Mouse (Mus musculus) forebrain, embryonic 11.5 days (tissue): Measurements from ENCODE around the gene Gnb3. TPM values are rescaled to one million over a fixed set of nuclear protein-coding genes. Genes with fewer than 3 reads are reported as not detected.
A peak's percentile ranks its signal among the peaks of the same experiment; 100 is the strongest.

Experiments used
- ATAC-seq: fragments of 200-750 bp; cut with Nextera tagmentation; replicated peaks from 2 replicates; pipeline ENCODE4 v1.8.0; 2017; ENCODE audit warnings: moderate TSS enrichment; ENCODE audit not compliant: low FRiP score
- DNase-seq: peaks from one replicate; pipeline ENCODE4 v3.0.0-alpha.2; 2017; ENCODE audit warnings: low spot score
- H3K27ac ChIP-seq: fragments of 300-500 bp; sonication (generic); 2 replicates; pipeline ENCODE4 v1.5.1; 2014; ENCODE audit warnings: low read depth, low read length
- H3K27me3 ChIP-seq: fragments of 300-500 bp; sonication (generic); 2 replicates; pipeline ENCODE4 v1.6.1; 2014; ENCODE audit warnings: mild to moderate bottlenecking, low read length, mixed read lengths; ENCODE audit not compliant: control insufficient read depth, insufficient read depth
- H3K36me3 ChIP-seq: fragments of 300-500 bp; sonication (generic); 2 replicates; pipeline ENCODE4 v1.6.1; 2014; ENCODE audit warnings: mild to moderate bottlenecking, low read length, moderate library complexity, mixed read lengths; ENCODE audit not compliant: control insufficient read depth, insufficient read depth
- H3K4me1 ChIP-seq: fragments of 300-500 bp; sonication (generic); replicated peaks from 2 replicates; pipeline ENCODE4 v1.6.1; 2014; ENCODE audit warnings: low read length, mixed read lengths; ENCODE audit not compliant: control insufficient read depth, insufficient read depth
- H3K4me2 ChIP-seq: fragments of 300-500 bp; sonication (generic); 2 replicates; pipeline ENCODE4 v1.6.1; 2014; ENCODE audit warnings: low read depth, mild to moderate bottlenecking, low read length, moderate library complexity, mixed read lengths; ENCODE audit not compliant: severe bottlenecking
- H3K4me3 ChIP-seq: fragments of 300-500 bp; sonication (generic); 2 replicates; pipeline ENCODE4 v1.5.1; 2014; ENCODE audit warnings: low read depth, low read length
- H3K9ac ChIP-seq: fragments of 300-500 bp; sonication (generic); 2 replicates; pipeline ENCODE4 v1.6.1; 2014; ENCODE audit warnings: low read length
- H3K9me3 ChIP-seq: fragments of 300-500 bp; sonication (generic); 2 replicates; pipeline ENCODE4 v1.6.1; 2016; ENCODE audit warnings: low read length, mixed read lengths; ENCODE audit not compliant: control insufficient read depth
- WGBS: fragments of 180-500 bp; shearing (Covaris S2); extraction: QIAGEN DNeasy Blood & Tissue Kit; methylation state at CpG from one replicate; pipeline ENCODE4 v1.1.7; 2014; 5-methylcytosine and 5-hydroxymethylcytosine counted together
- polyA plus RNA-seq: library from polyadenylated mRNA; unstranded; fragments of >200 nt; fragmentation: Nextera tagmentation; extraction: Ambion mirVana; gene quantifications from 2 replicates; pipeline ENCODE4 v1.2.1, GENCODE M21; 2014

Gnb3 gene
- polyA plus RNA-seq, 1 experiment from 2014 or later: 1.1 TPM

- H3K27me3 ChIP-seq: no peaks in the 10 kb centered on the region
- DNase-seq: no peak
- H3K4me3 ChIP-seq: no peak overlapping the region
- no peaks in the 10 kb centered on the region for H3K9me3 ChIP-seq
- no peak overlapping the region for H3K27ac ChIP-seq
- no peak for ATAC-seq
- H3K4me1 ChIP-seq: no peaks in the 10 kb centered on the region
- no peak overlapping the region for H3K4me2 ChIP-seq
- 60% methylated on average over 3 of the region's 3 CpGs for WGBS
- no peak overlapping the region for H3K9ac ChIP-seq
- H3K36me3 ChIP-seq: no peaks in the 10 kb centered on the region
These were observed 34.3 kb upstream of the Gnb3 start for GRCm38 (mm10) chr6:124874348-124874747.

- H3K27ac ChIP-seq: no peak overlapping the region
- ATAC-seq (no peak), DNase-seq (no peak)
- no peak overlapping the region for H3K9ac ChIP-seq
- peaks cover 15% of the 10 kb centered on the region for H3K4me1 ChIP-seq
- no peak overlapping the region for H3K4me3 ChIP-seq
- 59% methylated on average over 6 of the region's 7 CpGs for WGBS
- no peaks in the 10 kb centered on the region for H3K36me3 ChIP-seq
- H3K27me3 ChIP-seq: no peaks in the 10 kb centered on the region; the same call in 1 of the 2 replicates
- no peaks in the 10 kb centered on the region for H3K9me3 ChIP-seq
- no peak overlapping the region for H3K4me2 ChIP-seq
These were observed 26.5 kb upstream of the Gnb3 start for GRCm38 (mm10) chr6:124866560-124866959.

GRCm38 (mm10) chr6:124865766-124866362, 25.8 kb upstream of the Gnb3 start:
- 66% methylated on average over 18 of the region's 18 CpGs for WGBS
- no peak for DNase-seq
- no peak for ATAC-seq
- Histone ChIP-seq H3K9me3 (no peaks in the 10 kb centered on the region), H3K4me1 (peaks cover 18% of the 10 kb centered on the region), H3K4me3 (no peak overlapping the region), H3K36me3 (no peaks in the 10 kb centered on the region), H3K4me2 (no peak overlapping the region), H3K27me3 (no peaks in the 10 kb centered on the region; the same call in 1 of the 2 replicates), H3K9ac (no peak overlapping the region), H3K27ac (no peak overlapping the region)

- Histone ChIP-seq H3K27ac (peak within 1 kb of the TSS; percentile 38; the same call in 1 of the 2 replicates), H3K4me2 (peak within 1 kb of the TSS; percentile 97), H3K27me3 (no peaks in the 10 kb centered on the region; the same call in 1 of the 2 replicates), H3K36me3 (no peaks in the 10 kb centered on the region), H3K9me3 (no peaks in the 10 kb centered on the region), H3K9ac (peak within 1 kb of the TSS; percentile 80), H3K4me3 (peak within 1 kb of the TSS; percentile 52), H3K4me1 (peaks cover 25% of the 10 kb centered on the region)
- ATAC-seq (peak; percentile 66), DNase-seq (peak; percentile 88)
- WGBS: under 1% methylated on average over 43 of the region's 43 CpGs
These were observed 23.7 kb upstream of the Gnb3 start, which contains the start of gene Gpr162 for GRCm38 (mm10) chr6:124863658-124864298. Gene Gpr162 (minus strand): TSS chr6:124863983.

GRCm38 (mm10) chr6:124863125-124863657, 23.1 kb upstream of the Gnb3 start:
- Histone ChIP-seq H3K4me2 (peak overlapping the region; percentile 97), H3K36me3 (no peaks in the 10 kb centered on the region), H3K9me3 (no peaks in the 10 kb centered on the region), H3K9ac (peak overlapping the region; percentile 80), H3K4me3 (peak overlapping the region; percentile 52), H3K4me1 (peaks cover 30% of the 10 kb centered on the region), H3K27me3 (no peaks in the 10 kb centered on the region; the same call in none of the 2 replicates), H3K27ac (peak overlapping the region; percentile 38; the same call in 1 of the 2 replicates)
- ATAC-seq (peak; percentile 29), DNase-seq (no peak)
- under 1% methylated on average over 11 of the region's 16 CpGs for WGBS

- Histone ChIP-seq H3K27ac (no peak overlapping the region; the same call in 1 of the 2 replicates), H3K9ac (peak overlapping the region; percentile 80; the same call in 1 of the 2 replicates), H3K4me1 (peaks cover 33% of the 10 kb centered on the region), H3K36me3 (no peaks in the 10 kb centered on the region), H3K4me2 (peak overlapping the region; percentile 97), H3K4me3 (peak overlapping the region; percentile 52), H3K27me3 (no peaks in the 10 kb centered on the region; the same call in none of the 2 replicates), H3K9me3 (no peaks in the 10 kb centered on the region)
- WGBS: 16% methylated on average over 8 of the region's 8 CpGs
- DNase-seq: no peak
- ATAC-seq: no peak; the same call in 1 of the 2 replicates
These were observed 22.5 kb upstream of the Gnb3 start for GRCm38 (mm10) chr6:124862406-124863124.

GRCm38 (mm10) chr6:124861802-124862201, 21.7 kb upstream of the Gnb3 start:
- DNase-seq (no peak), ATAC-seq (no peak)
- Histone ChIP-seq H3K27ac (no peak overlapping the region), H3K9ac (no peak overlapping the region), H3K36me3 (no peaks in the 10 kb centered on the region), H3K4me1 (peaks cover 33% of the 10 kb centered on the region), H3K9me3 (no peaks in the 10 kb centered on the region), H3K4me3 (no peak overlapping the region), H3K27me3 (no peaks in the 10 kb centered on the region; the same call in none of the 2 replicates), H3K4me2 (no peak overlapping the region)
- WGBS: 37% methylated on average over 3 of the region's 3 CpGs

GRCm38 (mm10) chr6:124861266-124861665, 21.2 kb upstream of the Gnb3 start:
- no peaks in the 10 kb centered on the region for H3K36me3 ChIP-seq
- no peaks in the 10 kb centered on the region; the same call in none of the 2 replicates for H3K27me3 ChIP-seq
- DNase-seq (no peak), ATAC-seq (no peak)
- no peaks in the 10 kb centered on the region for H3K9me3 ChIP-seq
- no peak overlapping the region for H3K4me3 ChIP-seq
- WGBS: 78% methylated on average over 19 of the region's 19 CpGs
- no peak overlapping the region for H3K4me2 ChIP-seq
- H3K27ac ChIP-seq: no peak overlapping the region
- peaks cover 33% of the 10 kb centered on the region for H3K4me1 ChIP-seq
- no peak overlapping the region for H3K9ac ChIP-seq
